Mouse (Mus musculus): Measurements from ENCODE around the gene Cux2. TPM values are rescaled to one million over a fixed set of nuclear protein-coding genes. Genes with fewer than 3 reads are reported as not detected.

Cux2 gene
- polyA plus RNA-seq, 1 experiment from 2014 or later = 4.9 TPM

DNA sequence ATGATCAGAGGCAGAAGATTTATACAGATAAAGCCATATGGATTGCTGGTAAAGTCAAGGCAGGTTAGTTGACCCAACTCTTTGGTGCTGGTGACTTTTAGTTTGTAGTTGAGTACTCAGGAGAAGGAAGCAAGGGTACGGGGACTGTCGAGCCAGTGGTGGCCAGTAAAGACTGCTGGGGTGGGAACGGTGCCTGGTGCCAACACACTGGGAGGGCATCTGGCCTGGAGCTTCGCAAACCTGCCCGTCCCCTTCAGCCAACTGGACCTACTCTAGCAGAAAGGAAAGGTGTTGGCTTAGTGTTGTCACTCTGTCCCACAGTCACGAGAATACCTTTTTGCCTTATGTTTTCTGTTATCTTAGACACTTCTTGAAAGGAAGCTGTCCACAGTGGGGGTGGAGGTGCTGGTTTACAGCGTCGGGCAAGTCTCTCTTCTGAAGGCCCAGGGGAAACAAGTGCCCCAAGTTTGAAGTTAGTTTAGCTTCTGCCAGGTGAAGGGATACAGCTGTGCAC lies 234.0 kb downstream of the Cux2 start:
- ATAC-seq (replicated peaks; ENCODE audit: low FRiP score) (no peak), DNase-seq (ENCODE audit: low spot score) (no peak)
- H3K4me2 ChIP-seq = no peak overlapping the region
- WGBS = 87% methylated on average over 8 of the region's 8 CpGs
- no peaks in the 10 kb centered on the region for H3K27me3 ChIP-seq (replicated peaks; ENCODE audit: control insufficient read depth, insufficient read depth, low read length)
- H3K9me3 ChIP-seq (ENCODE audit: control insufficient read depth, low read length) = no peaks in the 10 kb centered on the region
- H3K27ac ChIP-seq (ENCODE audit: low read depth, low read length) = no peak overlapping the region
- H3K4me1 ChIP-seq (replicated peaks; ENCODE audit: control insufficient read depth, insufficient read depth, low read length) = peaks cover 16% of the 10 kb centered on the region
- no peak overlapping the region for H3K4me3 ChIP-seq (ENCODE audit: low read depth, low read length)
- H3K36me3 ChIP-seq (ENCODE audit: control insufficient read depth, insufficient read depth, low read length) = peaks cover 79% of the 10 kb centered on the region
- no peak overlapping the region for H3K9ac ChIP-seq (ENCODE audit: low read depth, low read length)

DNA sequence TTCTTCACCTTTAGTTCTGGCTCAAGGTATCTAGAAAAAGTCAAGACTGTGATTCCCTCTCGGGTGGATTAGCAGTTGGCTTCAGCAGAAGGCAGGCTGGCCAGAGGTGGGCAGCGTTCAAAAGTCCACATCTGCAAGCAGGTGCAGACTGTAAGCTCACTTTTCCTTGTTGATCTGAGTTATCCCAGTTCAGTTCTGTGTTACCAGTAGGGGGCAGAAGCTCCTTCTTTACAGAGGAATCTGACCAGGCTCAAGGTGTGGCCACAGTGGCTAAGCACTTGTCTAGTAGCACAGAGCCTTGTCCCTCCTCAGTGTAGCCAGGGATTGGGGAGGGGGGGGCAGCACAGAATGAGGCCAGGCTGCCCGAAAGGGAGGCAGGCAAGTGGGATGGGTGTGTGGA lies 234.8 kb downstream of the Cux2 start:
- no peak for ATAC-seq (replicated peaks; ENCODE audit: low FRiP score)
- peaks cover 78% of the 10 kb centered on the region for H3K36me3 ChIP-seq (ENCODE audit: control insufficient read depth, insufficient read depth, low read length)

DNA sequence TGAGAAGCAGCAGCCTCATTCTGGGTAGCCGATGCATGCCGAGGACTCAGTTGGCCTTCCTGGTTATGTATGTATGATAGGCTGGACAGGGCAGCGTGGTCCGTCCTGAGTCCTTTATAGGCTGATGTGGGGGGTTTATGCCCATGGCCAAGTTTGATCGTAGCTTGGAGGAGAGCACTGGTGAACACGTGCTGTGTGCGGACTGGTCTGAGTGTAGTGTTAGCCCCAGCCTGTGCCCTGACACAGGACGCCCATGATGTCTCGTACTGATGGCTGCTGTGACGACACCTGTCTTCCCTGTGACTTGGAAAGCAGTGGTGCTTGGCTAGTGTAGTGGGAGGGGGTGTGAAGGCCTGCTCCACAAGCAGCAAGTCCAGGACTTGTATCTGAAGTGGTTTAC lies 236.2 kb downstream of the Cux2 start:
- no peak overlapping the region for H3K9ac ChIP-seq (ENCODE audit: low read depth, low read length)
- WGBS = 91% methylated on average over 10 of the region's 10 CpGs
- peaks cover 66% of the 10 kb centered on the region for H3K36me3 ChIP-seq (ENCODE audit: control insufficient read depth, insufficient read depth, low read length)
- no peak overlapping the region for H3K4me2 ChIP-seq
- ATAC-seq (replicated peaks; ENCODE audit: low FRiP score) (no peak), DNase-seq (ENCODE audit: low spot score) (no peak)
- H3K27me3 ChIP-seq (replicated peaks; ENCODE audit: control insufficient read depth, insufficient read depth, low read length) = no peaks in the 10 kb centered on the region
- H3K27ac ChIP-seq (ENCODE audit: low read depth, low read length) = no peak overlapping the region
- peaks cover 13% of the 10 kb centered on the region for H3K4me1 ChIP-seq (replicated peaks; ENCODE audit: control insufficient read depth, insufficient read depth, low read length)
- H3K4me3 ChIP-seq (ENCODE audit: low read depth, low read length) = no peak overlapping the region
- H3K9me3 ChIP-seq (ENCODE audit: control insufficient read depth, low read length) = no peaks in the 10 kb centered on the region

More for the DNA sequence above, 234.8 kb downstream of the Cux2 start:
- no peak overlapping the region for H3K4me3 ChIP-seq (ENCODE audit: low read depth, low read length)
- H3K9me3 ChIP-seq (ENCODE audit: control insufficient read depth, low read length) = no peaks in the 10 kb centered on the region
- peaks cover 13% of the 10 kb centered on the region for H3K4me1 ChIP-seq (replicated peaks; ENCODE audit: control insufficient read depth, insufficient read depth, low read length)
- H3K27ac ChIP-seq (ENCODE audit: low read depth, low read length) = no peak overlapping the region
- DNase-seq (ENCODE audit: low spot score) = no peak
- no peaks in the 10 kb centered on the region for H3K27me3 ChIP-seq (replicated peaks; ENCODE audit: control insufficient read depth, insufficient read depth, low read length)
- H3K4me2 ChIP-seq = no peak overlapping the region
- H3K9ac ChIP-seq (ENCODE audit: low read depth, low read length) = no peak overlapping the region
- WGBS = 63% methylated on average over 3 of the region's 3 CpGs

DNA sequence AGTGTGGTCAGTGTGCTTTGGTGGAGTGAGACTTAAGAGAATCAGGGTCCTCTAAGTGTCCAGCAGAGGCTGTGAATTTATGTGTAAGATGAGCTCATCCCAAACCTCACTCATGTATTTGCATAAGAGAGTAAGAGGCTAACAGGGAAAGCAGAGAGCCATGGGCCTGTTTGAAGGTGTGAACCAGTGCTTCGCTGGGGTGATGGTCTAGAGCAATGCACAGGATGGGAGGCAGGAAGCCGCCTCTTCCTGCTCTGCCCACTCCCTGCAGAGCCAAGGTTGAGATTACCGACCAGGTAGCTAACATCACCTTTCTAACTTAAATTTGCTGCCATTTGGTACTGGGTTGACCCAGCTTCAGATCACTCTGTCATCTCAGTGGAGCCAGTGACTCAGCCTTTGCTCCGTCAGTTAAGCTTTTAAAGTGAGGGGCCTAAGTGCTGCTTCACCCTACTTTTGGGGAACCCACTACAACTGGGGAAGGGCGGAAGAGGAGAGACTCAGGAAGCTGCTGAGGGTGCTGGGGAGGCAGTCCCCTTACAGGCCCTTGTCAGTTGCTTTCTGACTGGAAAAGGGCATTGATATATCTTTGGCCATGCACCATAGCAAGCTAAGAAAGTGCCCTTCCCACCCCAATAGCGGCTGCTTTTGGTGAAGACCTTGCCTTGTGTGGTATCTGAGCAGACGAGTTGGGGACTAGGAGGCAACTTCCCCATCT lies 237.2 kb downstream of the Cux2 start:
- Histone ChIP-seq H3K9me3 (ENCODE audit: control insufficient read depth, low read length) (no peaks in the 10 kb centered on the region), H3K27me3 (replicated peaks; ENCODE audit: control insufficient read depth, insufficient read depth, low read length) (no peaks in the 10 kb centered on the region), H3K36me3 (ENCODE audit: control insufficient read depth, insufficient read depth, low read length) (peaks cover 56% of the 10 kb centered on the region), H3K9ac (ENCODE audit: low read depth, low read length) (no peak overlapping the region), H3K4me2 (no peak overlapping the region), H3K4me1 (replicated peaks; ENCODE audit: control insufficient read depth, insufficient read depth, low read length) (peaks cover 13% of the 10 kb centered on the region), H3K27ac (ENCODE audit: low read depth, low read length) (0 out of 2 replicates have a peak overlapping the region, but pooled peaks have one; percentile 38), H3K4me3 (ENCODE audit: low read depth, low read length) (no peak overlapping the region)
- ATAC-seq (replicated peaks; ENCODE audit: low FRiP score) (no peak), DNase-seq (ENCODE audit: low spot score) (no peak)
- 76% methylated on average over 7 of the region's 7 CpGs for WGBS

DNA sequence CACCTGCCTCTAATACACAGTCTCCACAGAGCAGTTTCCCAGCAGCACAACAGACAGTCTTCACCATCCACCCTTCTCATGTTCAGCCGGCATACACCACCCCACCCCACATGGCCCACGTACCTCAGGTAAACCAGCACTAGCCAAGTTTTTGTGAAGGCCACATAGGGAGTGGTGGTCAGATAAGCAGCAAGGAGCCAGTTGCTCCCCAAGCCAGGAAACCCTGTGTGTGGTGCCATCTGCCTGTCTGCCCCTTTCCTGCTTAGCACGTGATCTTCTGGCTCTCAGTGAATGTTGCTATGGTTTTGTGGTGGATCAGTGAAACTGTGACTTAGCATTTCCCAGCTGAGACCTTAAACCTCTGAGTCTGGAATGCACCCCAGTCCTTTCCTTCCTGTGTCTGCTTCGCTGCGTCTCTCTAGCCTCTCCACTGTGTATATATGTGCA lies 238.4 kb downstream of the Cux2 start:
- H3K27me3 ChIP-seq (replicated peaks; ENCODE audit: control insufficient read depth, insufficient read depth, low read length) = no peaks in the 10 kb centered on the region
- 70% methylated on average over 5 of the region's 5 CpGs for WGBS
- H3K4me3 ChIP-seq (ENCODE audit: low read depth, low read length) = no peak overlapping the region
- peak overlapping the region; percentile 38; the same call in 1 of the 2 replicates for H3K27ac ChIP-seq (ENCODE audit: low read depth, low read length)
- H3K9me3 ChIP-seq (ENCODE audit: control insufficient read depth, low read length) = no peaks in the 10 kb centered on the region
- H3K4me1 ChIP-seq (replicated peaks; ENCODE audit: control insufficient read depth, insufficient read depth, low read length) = peaks cover 13% of the 10 kb centered on the region
- no peak for ATAC-seq (replicated peaks; ENCODE audit: low FRiP score)
- peaks cover 50% of the 10 kb centered on the region for H3K36me3 ChIP-seq (ENCODE audit: control insufficient read depth, insufficient read depth, low read length)
- H3K9ac ChIP-seq (ENCODE audit: low read depth, low read length) = no peak overlapping the region
- H3K4me2 ChIP-seq = no peak overlapping the region
- DNase-seq (ENCODE audit: low spot score) = no peak

DNA sequence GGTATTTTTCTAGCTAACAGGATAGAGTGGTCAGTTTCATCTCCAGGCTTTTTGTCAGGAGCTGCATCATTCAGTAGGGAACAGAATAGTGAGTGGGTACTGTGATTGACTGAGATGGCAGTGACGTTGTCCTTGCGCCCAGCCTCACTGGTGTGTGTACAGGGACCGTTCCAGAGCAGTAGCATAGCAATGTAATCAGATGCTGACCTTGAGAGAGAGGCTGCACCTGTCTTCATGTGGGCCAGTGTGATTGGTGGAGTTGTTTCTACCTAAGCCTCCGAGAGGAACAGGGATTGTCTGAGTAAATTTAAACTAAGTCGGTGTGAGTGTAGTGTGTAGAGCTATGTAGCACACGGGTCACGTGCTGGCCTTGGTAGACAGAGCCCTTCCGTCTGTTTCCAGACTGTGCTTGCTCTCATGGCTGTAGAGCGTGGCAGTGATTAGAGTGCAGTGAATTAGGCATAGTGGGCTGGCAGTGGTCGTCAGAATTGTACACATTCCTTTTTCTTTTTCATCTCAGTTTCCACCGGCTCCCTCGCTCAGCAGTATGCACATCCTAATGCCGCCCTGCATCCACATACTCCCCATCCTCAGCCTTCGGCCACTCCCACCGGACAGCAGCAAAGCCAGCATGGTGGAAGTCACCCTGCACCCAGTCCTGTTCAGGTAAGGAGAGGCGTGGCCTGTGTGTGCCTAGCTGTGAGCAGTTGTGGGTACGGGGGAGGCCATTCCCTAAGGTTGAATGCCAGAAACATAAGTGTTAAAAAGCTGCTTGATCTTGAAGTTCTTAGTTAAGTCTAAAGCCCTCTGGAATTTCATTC lies 239.4 kb downstream of the Cux2 start:
- no peak for ATAC-seq (replicated peaks; ENCODE audit: low FRiP score)
- Histone ChIP-seq H3K9ac (ENCODE audit: low read depth, low read length) (no peak overlapping the region), H3K27ac (ENCODE audit: low read depth, low read length) (no peak overlapping the region), H3K27me3 (replicated peaks; ENCODE audit: control insufficient read depth, insufficient read depth, low read length) (no peaks in the 10 kb centered on the region), H3K4me3 (ENCODE audit: low read depth, low read length) (no peak overlapping the region), H3K36me3 (ENCODE audit: control insufficient read depth, insufficient read depth, low read length) (peaks cover 40% of the 10 kb centered on the region), H3K4me2 (no peak overlapping the region), H3K4me1 (replicated peaks; ENCODE audit: control insufficient read depth, insufficient read depth, low read length) (peaks cover 13% of the 10 kb centered on the region), H3K9me3 (ENCODE audit: control insufficient read depth, low read length) (no peaks in the 10 kb centered on the region)
- WGBS = 85% methylated on average over 17 of the region's 17 CpGs
- DNase-seq (ENCODE audit: low spot score) = no peak

DNA sequence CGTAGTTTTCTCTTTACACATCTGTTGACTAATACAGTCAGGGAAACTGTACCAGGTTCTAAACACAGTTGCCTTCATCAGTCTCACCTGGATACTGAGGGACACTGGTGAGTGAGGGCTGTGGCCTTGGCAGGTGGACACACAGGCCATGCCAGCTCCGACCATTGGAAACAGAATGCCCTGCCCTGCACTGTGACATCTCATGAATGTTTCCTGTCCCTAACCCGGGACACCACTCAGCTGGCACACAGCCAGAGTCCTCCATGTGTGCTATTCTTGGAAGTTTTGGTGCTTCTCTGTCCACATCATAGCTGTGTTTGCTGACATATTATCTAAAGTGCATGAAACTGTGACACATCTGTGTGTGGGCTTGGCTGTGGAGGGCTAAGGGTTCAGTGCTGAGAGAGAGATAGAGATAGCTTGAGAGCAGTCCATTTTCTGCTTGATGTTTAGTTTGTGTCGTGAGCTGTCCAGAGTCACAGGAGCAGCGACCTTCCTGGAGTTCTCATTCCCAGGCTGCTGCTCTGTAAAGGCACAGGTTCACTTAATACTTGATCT lies 240.2 kb downstream of the Cux2 start:
- H3K4me2 ChIP-seq = no peak overlapping the region
- H3K9ac ChIP-seq (ENCODE audit: low read depth, low read length) = no peak overlapping the region
- WGBS = 79% methylated on average over 5 of the region's 5 CpGs
- no peak for ATAC-seq (replicated peaks; ENCODE audit: low FRiP score)
- H3K4me1 ChIP-seq (replicated peaks; ENCODE audit: control insufficient read depth, insufficient read depth, low read length) = peaks cover 13% of the 10 kb centered on the region
- no peaks in the 10 kb centered on the region for H3K9me3 ChIP-seq (ENCODE audit: control insufficient read depth, low read length)
- DNase-seq (ENCODE audit: low spot score) = no peak
- no peak overlapping the region for H3K4me3 ChIP-seq (ENCODE audit: low read depth, low read length)
- H3K27ac ChIP-seq (ENCODE audit: low read depth, low read length) = no peak overlapping the region
- no peaks in the 10 kb centered on the region for H3K27me3 ChIP-seq (replicated peaks; ENCODE audit: control insufficient read depth, insufficient read depth, low read length)
- peaks cover 43% of the 10 kb centered on the region for H3K36me3 ChIP-seq (ENCODE audit: control insufficient read depth, insufficient read depth, low read length)

DNA sequence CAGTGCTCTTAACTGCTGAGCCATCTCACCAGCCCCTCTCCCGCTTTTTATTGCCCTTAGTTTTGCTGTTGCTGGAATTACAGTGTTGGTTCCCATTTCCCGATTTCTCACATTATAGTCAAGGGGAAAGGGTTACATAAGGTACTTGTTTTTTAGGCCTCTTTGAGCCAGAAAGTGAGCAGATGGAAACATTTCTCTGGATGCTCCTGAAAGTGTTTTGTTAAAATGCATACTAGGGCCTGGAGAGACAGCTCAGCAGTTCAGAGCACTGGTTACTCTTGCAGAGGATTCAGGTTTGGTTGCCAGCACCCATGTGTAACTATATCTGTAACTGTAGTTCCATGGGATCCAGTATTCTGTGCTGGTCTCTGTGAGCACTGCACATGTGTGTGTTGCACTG lies 241.7 kb downstream of the Cux2 start:
- WGBS = 88% methylated on average over 2 of the region's 2 CpGs
- H3K9ac ChIP-seq (ENCODE audit: low read depth, low read length) = no peak overlapping the region
- H3K9me3 ChIP-seq (ENCODE audit: control insufficient read depth, low read length) = no peaks in the 10 kb centered on the region
- ATAC-seq (replicated peaks; ENCODE audit: low FRiP score) (no peak), DNase-seq (ENCODE audit: low spot score) (no peak)
- H3K27ac ChIP-seq (ENCODE audit: low read depth, low read length) = no peak overlapping the region
- peaks cover 34% of the 10 kb centered on the region for H3K36me3 ChIP-seq (ENCODE audit: control insufficient read depth, insufficient read depth, low read length)
- peaks cover 13% of the 10 kb centered on the region for H3K4me1 ChIP-seq (replicated peaks; ENCODE audit: control insufficient read depth, insufficient read depth, low read length)
- no peaks in the 10 kb centered on the region for H3K27me3 ChIP-seq (replicated peaks; ENCODE audit: control insufficient read depth, insufficient read depth, low read length)
- no peak overlapping the region for H3K4me3 ChIP-seq (ENCODE audit: low read depth, low read length)
- H3K4me2 ChIP-seq = no peak overlapping the region
